Mouse (Mus musculus): ENCODE results near the gene Sult2a7. TPM values are rescaled to one million over a fixed set of nuclear protein-coding genes. Genes with fewer than 3 reads are reported as not detected.

The Sult2a7 gene
- polyA plus RNA-seq (2015; fragmentation: Nextera tagmentation; extraction: Ambion mirVana): not detected in 2 replicates

DNA sequence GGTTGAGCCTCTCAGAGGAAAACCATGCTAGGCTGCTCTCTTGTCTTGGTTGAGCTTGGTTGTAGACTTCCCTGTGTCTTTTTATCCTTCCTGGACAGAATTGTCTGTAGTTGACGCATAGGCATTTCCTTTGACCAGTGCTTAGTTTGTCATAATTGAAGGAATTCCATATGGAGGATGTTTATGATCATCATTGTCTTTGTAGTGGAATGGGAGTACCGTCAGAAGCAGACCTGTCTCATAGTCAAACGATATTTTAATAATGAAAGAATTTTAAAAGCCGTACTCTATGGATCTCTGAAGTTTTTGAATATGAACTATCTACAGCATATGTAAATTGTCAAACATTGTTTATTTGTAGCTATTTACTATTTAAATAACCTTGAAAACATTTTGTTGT lies at the start of gene Sult2a7:
TSS of gene Sult2a7 (minus strand) at position 101 of the 400 bp plus-strand sequence.
- H3K4me1 ChIP-seq (replicated peaks): no peaks in the 10 kb centered on the region
- no peaks in the 10 kb centered on the region for H3K27me3 ChIP-seq
- peaks cover 23% of the 10 kb centered on the region for H3K9me3 ChIP-seq
- no peak within 1 kb of the TSS for H3K4me3 ChIP-seq (replicated peaks)
- no peaks in the 10 kb centered on the region for H3K36me3 ChIP-seq
- no peak for ATAC-seq
- no peak within 1 kb of the TSS for H3K9ac ChIP-seq (replicated peaks)
- H3K4me2 ChIP-seq (replicated peaks): no peak within 1 kb of the TSS
- no peak within 1 kb of the TSS for H3K27ac ChIP-seq
- 89% methylated on average over 4 of the region's 4 CpGs for WGBS

DNA sequence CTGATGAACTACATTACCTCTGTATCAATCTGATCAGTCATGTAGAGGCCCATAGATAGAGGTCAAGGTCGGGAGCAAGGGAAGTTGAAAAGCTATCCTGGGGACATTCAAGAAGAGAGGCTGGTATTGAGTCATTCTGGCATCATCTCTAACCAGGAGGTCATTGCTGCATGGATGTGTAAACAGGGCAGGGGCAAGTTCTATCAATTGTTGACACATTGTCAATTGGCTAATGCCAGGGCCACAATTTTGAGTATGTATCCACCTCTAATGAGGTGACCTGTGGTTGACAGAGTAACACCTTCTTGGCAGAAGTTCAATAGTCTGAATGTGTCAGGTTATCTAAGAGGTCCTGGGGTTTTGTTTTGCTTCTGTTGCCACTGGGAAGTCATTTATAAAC lies 31.2 kb upstream of the Sult2a7 start:
- no peak overlapping the region for H3K4me3 ChIP-seq (replicated peaks)
- H3K9me3 ChIP-seq: peaks cover 33% of the 10 kb centered on the region
- no peaks in the 10 kb centered on the region for H3K27me3 ChIP-seq
- no peaks in the 10 kb centered on the region for H3K4me1 ChIP-seq (replicated peaks)
- H3K4me2 ChIP-seq (replicated peaks): no peak overlapping the region
- WGBS: 67% methylated on average over 1 of the region's 1 CpGs
- H3K36me3 ChIP-seq: no peaks in the 10 kb centered on the region
- ATAC-seq: no peak
- no peak overlapping the region for H3K9ac ChIP-seq (replicated peaks)
- no peak overlapping the region for H3K27ac ChIP-seq

DNA sequence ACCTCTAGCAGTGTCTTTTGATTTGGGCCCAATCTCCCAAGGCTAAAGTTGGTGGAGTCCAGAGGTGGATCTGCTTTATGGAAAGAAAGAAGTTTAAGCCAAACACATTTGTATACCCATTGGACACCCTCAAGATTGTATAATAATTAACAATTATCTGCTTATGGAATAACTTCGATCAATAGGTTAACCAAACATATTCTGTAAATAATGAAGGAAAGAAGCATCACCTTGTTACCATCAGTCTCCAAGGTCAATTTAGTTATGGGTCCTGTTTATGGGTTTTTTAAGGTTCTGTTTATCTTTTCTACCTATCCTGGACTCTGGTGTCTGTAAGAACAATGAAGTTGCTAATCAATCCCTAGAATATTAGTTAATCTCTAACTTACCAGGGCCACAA lies 28.6 kb upstream of the Sult2a7 start:
- Histone ChIP-seq H3K27ac (no peak overlapping the region), H3K36me3 (no peaks in the 10 kb centered on the region), H3K4me2 (replicated peaks) (no peak overlapping the region), H3K4me3 (replicated peaks) (no peak overlapping the region), H3K27me3 (no peaks in the 10 kb centered on the region), H3K9ac (replicated peaks) (no peak overlapping the region), H3K9me3 (peaks cover 30% of the 10 kb centered on the region), H3K4me1 (replicated peaks) (no peaks in the 10 kb centered on the region)
- ATAC-seq: no peak
- 72% methylated on average over 1 of the region's 1 CpGs for WGBS

DNA sequence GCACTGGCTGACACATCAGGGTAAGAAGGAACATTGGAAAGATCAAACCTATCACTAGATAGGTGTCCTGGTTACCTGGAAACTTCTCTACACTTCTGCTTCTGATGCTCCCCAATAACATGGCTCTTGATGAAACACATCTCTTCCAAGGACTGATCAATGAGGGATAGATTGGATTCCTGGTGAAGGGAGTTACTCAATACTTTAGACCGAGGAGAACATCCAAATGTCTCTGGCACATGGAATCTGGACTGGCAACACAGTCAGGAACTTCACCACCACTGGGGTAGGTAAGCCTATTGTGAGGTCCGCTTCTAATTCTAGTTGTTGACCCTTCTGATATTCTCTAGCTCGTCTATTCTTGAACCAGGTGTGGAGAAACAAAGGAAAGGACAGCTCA lies 24.3 kb upstream of the Sult2a7 start:
- no peak overlapping the region for H3K27ac ChIP-seq
- H3K9me3 ChIP-seq: peaks cover 38% of the 10 kb centered on the region; the same call in 1 of the 2 replicates
- H3K36me3 ChIP-seq: no peaks in the 10 kb centered on the region
- no peaks in the 10 kb centered on the region for H3K27me3 ChIP-seq
- H3K4me3 ChIP-seq (replicated peaks): no peak overlapping the region
- H3K4me2 ChIP-seq (replicated peaks): no peak overlapping the region
- no peak for ATAC-seq
- H3K9ac ChIP-seq (replicated peaks): no peak overlapping the region
- 67% methylated on average over 3 of the region's 3 CpGs for WGBS
- H3K4me1 ChIP-seq (replicated peaks): no peaks in the 10 kb centered on the region

DNA sequence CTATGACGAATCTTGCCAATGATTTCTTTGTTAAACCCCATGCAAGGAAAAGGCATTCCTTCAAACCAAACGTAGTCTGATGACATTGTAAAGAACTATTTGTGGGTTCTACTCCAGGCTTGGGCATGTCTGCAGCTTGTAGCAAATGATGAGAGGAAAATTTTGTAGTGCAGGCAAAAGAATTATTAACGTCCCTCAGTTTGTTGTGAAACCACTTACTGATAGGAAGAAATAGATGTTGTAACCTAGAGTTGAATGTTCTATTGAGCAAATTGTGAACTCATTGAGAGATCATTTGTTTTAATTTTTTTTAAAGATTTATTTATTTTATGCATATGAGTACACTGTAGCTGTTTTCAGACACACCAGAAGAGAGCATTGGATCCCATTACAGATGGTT lies 1.1 kb downstream of the Sult2a7 start:
- H3K36me3 ChIP-seq: no peaks in the 10 kb centered on the region
- H3K27me3 ChIP-seq: no peaks in the 10 kb centered on the region
- ATAC-seq: no peak
- no peak overlapping the region for H3K4me3 ChIP-seq (replicated peaks)
- H3K27ac ChIP-seq: no peak overlapping the region
- H3K9me3 ChIP-seq: peaks cover 23% of the 10 kb centered on the region
- WGBS: 76% methylated on average over 3 of the region's 3 CpGs
- H3K4me1 ChIP-seq (replicated peaks): no peaks in the 10 kb centered on the region
- H3K4me2 ChIP-seq (replicated peaks): no peak overlapping the region
- no peak overlapping the region for H3K9ac ChIP-seq (replicated peaks)

GRCm38 (mm10) chr7:14446534-14446933 lies 47.5 kb downstream of the Sult2a7 start, which contains the start of gene Sult2a8:
Gene Sult2a8, minus strand, starts transcription at chr7:14446769.
- no peaks in the 10 kb centered on the region for H3K27me3 ChIP-seq
- H3K27ac ChIP-seq: no peak within 1 kb of the TSS
- H3K9me3 ChIP-seq: peaks cover 18% of the 10 kb centered on the region
- no peaks in the 10 kb centered on the region for H3K36me3 ChIP-seq
- 59% methylated on average over 3 of the region's 3 CpGs for WGBS
- no peak for ATAC-seq
- no peaks in the 10 kb centered on the region for H3K4me1 ChIP-seq (replicated peaks)
- H3K4me3 ChIP-seq (replicated peaks): no peak within 1 kb of the TSS
- H3K4me2 ChIP-seq (replicated peaks): no peak within 1 kb of the TSS
- no peak within 1 kb of the TSS for H3K9ac ChIP-seq (replicated peaks)

GRCm38 (mm10) chr7:14439581-14439980 lies 54.4 kb downstream of the Sult2a7 start:
- Histone ChIP-seq H3K36me3 (no peaks in the 10 kb centered on the region), H3K27me3 (no peaks in the 10 kb centered on the region), H3K27ac (no peak overlapping the region), H3K9me3 (peaks cover 22% of the 10 kb centered on the region), H3K4me1 (replicated peaks) (no peaks in the 10 kb centered on the region), H3K9ac (replicated peaks) (no peak overlapping the region), H3K4me2 (replicated peaks) (no peak overlapping the region), H3K4me3 (replicated peaks) (no peak overlapping the region)
- no peak for ATAC-seq

DNA sequence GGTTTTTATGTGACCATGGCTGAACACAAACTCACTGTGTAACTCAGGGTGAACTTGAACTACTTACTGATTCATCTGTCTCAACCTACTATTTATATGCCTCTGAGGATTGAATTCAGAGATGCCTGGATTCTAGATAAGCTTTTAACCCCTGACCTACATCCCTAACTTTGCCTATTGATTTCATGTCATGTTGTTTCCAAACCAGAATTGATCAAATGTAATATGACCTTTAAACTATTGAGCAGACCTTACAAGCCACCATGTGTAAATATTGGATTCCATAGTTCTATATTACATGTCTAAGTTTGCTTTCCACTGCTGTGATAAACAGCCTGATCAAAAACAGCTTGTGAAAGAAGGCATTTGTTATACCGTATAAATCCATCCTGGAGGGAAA lies 55.5 kb downstream of the Sult2a7 start:
- no peaks in the 10 kb centered on the region for H3K4me1 ChIP-seq (replicated peaks)
- no peaks in the 10 kb centered on the region for H3K36me3 ChIP-seq
- 70% methylated on average over 1 of the region's 1 CpGs for WGBS

DNA sequence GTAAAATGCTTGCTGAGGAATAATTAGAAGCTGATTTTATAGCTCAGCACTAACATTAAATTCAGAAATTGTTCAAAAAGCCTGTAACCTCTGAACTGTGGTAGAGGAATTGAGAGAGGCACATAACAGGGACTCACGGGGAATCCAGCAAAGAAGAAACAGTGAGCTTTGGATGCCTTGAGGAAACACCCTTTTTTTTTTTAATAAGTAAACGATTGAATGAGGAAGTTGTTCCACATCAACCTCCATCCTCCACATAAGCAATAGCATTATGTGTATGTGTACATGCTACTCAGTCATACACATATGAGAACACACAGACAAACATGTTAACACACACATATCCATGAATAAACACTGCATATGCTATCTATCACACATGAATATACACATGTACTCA lies 56.0 kb downstream of the Sult2a7 start:
- H3K36me3 ChIP-seq: no peaks in the 10 kb centered on the region
- ATAC-seq: no peak
- H3K27me3 ChIP-seq: no peaks in the 10 kb centered on the region
- H3K4me2 ChIP-seq (replicated peaks): no peak overlapping the region
- H3K4me1 ChIP-seq (replicated peaks): no peaks in the 10 kb centered on the region
- H3K27ac ChIP-seq: no peak overlapping the region
- no peak overlapping the region for H3K4me3 ChIP-seq (replicated peaks)
- no peak overlapping the region for H3K9ac ChIP-seq (replicated peaks)
- peaks cover 15% of the 10 kb centered on the region; the same call in 1 of the 2 replicates for H3K9me3 ChIP-seq
- WGBS: 83% methylated on average over 2 of the region's 2 CpGs

More for the DNA sequence above, 55.5 kb downstream of the Sult2a7 start:
- H3K4me2 ChIP-seq (replicated peaks): no peak overlapping the region
- H3K9ac ChIP-seq (replicated peaks): no peak overlapping the region
- no peak for ATAC-seq
- no peak overlapping the region for H3K27ac ChIP-seq
- no peak overlapping the region for H3K4me3 ChIP-seq (replicated peaks)
- no peaks in the 10 kb centered on the region for H3K27me3 ChIP-seq
- H3K9me3 ChIP-seq: peaks cover 15% of the 10 kb centered on the region

Other genes with a start within 250 kb of the Sult2a7 start
- not detected in 2 replicates for gene Sult2a6, start 239.4 kb downstream of the Sult2a7 start, polyA plus RNA-seq (2015; fragmentation: Nextera tagmentation; extraction: Ambion mirVana)
- not detected in 2 replicates for gene Obox8, start 160.7 kb downstream of the Sult2a7 start, polyA plus RNA-seq (2015; fragmentation: Nextera tagmentation; extraction: Ambion mirVana)
- gene Sult2a8, start 47.5 kb downstream of the Sult2a7 start, polyA plus RNA-seq (2015; fragmentation: Nextera tagmentation; extraction: Ambion mirVana): not detected in 2 replicates
- 0.28 and 0.51 TPM in 2 replicates for gene Vmn1r90, start 69.3 kb upstream of the Sult2a7 start, polyA plus RNA-seq (2015; fragmentation: Nextera tagmentation; extraction: Ambion mirVana)
- not detected in 2 replicates for gene Obox7, start 165.3 kb upstream of the Sult2a7 start, polyA plus RNA-seq (2015; fragmentation: Nextera tagmentation; extraction: Ambion mirVana)

All from midbrain, embryonic 13.5 days (tissue).